Mouse (Mus musculus) liver (tissue): ENCODE data around the gene Tenm4.

ENCODE experiments used
- DNase-seq: peaks from one replicate; pipeline ENCODE4 v3.0.0-alpha.2; 2020; ENCODE audit warnings: mixed read lengths

The Tenm4 gene

GRCm38 (mm10) chr7:96484006-96484581 lies 313.0 kb downstream of the Tenm4 start:
- no peak for DNase-seq

DNA sequence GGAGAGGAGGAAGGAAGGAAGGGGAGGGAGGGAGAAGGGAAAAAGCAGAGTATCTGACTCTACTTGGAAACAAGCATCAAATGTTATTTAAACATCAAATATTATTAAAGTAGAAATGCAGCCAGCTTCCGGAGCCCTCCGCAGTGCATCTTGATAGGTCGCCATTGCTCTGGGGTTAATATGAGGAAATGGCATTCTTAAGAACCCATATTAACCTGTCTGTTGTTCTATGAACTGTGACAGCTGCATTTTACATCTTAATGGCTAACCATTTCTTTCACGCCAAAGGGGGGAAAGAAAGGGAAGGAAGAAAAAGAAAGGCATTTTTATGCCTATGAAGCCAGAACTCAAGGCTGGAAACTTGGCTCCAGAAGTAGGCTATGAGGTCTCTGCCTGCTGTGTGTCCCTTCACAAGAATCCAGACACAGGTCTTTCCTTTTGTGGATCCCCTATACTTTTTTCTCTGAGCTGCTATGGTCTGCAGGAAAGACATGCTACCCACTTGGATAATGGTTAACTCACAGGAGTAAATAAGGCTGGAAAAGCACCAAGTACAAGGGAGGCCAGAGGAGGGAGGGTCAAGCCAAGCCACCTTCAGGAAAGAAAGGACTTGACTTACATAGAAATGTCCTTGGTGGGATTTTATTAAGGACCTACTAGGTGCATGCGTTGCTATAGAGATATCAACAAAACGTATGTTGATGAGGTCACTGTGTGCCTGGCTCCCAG lies 318.5 kb downstream of the Tenm4 start:
- DNase-seq: no peak

DNA sequence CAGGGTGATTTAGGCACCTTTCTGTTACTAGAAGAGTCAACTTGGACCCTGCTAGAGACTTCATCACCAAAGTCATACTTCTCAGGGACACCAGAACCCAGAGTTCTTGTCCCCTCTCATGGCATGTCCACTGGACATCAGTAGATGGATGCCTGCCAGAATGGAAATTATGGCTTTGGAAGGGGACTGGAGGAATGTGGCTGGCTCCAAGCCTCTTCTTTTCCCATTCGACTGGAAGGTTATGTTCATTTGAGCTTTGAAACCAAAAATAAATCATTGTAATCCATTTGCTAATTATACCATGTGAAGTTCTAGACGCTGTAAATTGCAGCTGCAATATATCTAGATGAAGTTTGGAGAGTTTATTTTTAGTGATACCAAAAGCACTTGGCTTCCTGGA lies 320.9 kb downstream of the Tenm4 start:
- no peak for DNase-seq

DNA sequence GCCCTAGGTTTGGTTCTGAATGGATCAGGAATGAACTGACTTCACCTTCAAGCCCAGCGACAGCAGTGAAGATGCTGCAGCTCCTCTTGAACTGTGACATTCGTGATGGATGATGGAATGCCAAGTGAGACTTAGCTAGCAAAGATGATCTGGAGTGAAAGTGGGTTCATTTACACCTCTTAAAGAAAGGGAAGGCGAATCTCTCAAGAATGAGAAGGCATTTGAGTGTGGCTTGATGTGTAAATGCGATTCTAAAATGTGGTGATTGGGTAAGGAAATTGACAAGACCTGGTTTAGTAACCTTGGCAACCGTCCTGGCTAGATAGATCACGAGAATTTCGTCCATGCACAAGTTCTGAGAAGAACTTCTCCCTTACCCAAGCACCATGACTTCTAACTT lies 321.6 kb downstream of the Tenm4 start:
- no peak for DNase-seq

- no peak for DNase-seq
Observed at GRCm38 (mm10) chr7:96494057-96494456, 323.0 kb downstream of the Tenm4 start.

- DNase-seq: no peak
Observed at GRCm38 (mm10) chr7:96500108-96500507, 329.1 kb downstream of the Tenm4 start.

DNA sequence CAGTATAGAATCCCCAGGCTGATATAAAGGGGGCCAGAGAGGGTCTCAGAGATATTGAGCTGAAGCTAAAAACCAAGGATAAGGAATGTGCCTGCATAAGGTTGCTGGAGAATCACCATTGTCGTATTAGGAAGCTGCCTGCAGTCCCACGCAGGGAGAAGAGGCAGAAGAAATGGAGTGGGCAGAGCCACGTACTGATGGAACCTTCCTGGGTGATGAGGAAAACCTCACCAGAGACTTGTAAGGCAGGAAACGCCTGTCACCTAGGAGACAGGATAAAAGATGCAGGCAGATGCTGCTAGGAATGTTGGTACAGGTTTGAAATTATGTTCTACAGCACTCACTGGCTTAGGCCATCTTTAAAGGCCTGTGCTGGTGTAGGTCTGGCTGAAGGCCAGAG lies 329.8 kb downstream of the Tenm4 start:
- DNase-seq: no peak

- no peak for DNase-seq
Observed at GRCm38 (mm10) chr7:96502321-96502973, 331.4 kb downstream of the Tenm4 start.

GRCm38 (mm10) chr7:96505538-96505937 lies 334.5 kb downstream of the Tenm4 start:
- DNase-seq: no peak

- DNase-seq: no peak
Observed at GRCm38 (mm10) chr7:96507046-96507445, 336.0 kb downstream of the Tenm4 start.

- DNase-seq: no peak
Observed at GRCm38 (mm10) chr7:96510396-96510795, 339.4 kb downstream of the Tenm4 start.

DNA sequence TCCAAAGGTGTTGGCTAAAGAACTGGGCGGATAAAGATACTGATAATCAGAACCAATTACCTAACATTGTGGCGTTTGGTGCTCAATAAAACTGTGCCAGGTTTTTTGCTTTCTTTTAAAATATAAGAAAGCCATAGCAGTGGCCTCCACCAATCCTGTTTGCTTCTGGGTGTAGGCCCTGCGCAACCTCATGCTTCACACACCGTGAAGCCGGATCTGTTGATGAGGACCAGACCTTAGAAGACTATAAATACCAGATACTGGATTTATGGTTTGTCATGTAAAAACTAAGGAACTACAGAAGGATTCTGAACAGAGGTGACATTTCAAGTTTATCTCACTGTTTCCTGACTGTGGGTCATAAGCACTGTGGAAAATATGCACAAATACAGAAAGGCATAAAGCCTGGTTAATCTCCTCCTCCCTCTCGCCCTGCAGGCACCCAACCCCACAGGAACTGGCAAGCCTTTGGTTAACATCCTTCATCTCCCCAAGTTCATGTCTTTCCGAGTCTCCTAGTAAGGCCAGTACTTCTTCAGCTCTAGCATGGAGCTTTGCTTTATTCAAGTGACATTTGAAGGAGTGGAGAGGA lies 340.1 kb downstream of the Tenm4 start:
- DNase-seq: no peak

DNA sequence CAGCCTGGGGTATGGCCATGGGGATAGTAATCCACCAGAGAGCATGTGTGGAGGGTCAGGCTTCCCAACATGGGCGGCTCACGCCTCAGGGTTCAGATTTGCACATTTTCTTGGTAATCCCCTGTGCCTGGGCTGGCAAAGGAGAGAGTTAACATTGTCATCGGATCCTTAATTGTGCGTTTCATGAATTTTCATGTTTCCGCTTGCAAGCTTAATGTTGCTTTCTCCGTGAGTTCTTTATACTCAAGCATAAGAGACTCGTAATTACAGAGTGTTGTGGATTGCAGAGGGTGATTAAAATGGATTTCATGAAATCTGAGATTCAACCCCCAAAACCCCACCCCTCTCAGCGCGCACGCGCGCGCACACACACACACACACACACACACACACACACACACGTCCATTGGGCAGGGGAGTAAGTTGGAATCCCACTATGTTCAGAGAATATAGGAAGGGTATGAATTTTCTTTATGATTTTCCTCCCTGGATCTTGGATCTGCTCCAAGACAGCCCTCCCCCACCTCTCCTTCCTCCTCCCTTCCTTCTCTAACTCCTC lies 341.0 kb downstream of the Tenm4 start:
- no peak for DNase-seq

- DNase-seq: no peak
Observed at GRCm38 (mm10) chr7:96519216-96519615, 348.2 kb downstream of the Tenm4 start.

DNA sequence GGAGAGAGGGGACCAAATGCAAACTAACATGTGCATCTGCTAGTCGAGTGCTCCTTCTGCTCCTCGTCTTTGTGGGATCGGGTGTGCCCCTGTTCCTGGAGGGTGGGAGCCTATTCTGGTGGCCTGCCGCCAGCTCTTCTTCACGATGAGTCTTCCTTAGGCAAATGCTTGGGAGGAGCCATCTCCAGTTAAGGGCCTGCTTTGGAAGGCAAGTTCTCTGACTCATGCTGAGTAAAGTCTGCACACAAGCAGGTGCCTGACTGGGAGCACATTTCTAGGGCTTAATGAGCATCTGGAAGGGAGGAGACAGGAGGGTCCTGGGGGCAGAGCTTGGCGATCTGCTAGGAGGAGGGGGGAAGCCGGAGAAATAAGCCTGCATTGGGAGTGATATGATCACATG lies 350.9 kb downstream of the Tenm4 start:
- DNase-seq: no peak

GRCm38 (mm10) chr7:96523673-96524072 lies 352.6 kb downstream of the Tenm4 start:
- no peak for DNase-seq

DNA sequence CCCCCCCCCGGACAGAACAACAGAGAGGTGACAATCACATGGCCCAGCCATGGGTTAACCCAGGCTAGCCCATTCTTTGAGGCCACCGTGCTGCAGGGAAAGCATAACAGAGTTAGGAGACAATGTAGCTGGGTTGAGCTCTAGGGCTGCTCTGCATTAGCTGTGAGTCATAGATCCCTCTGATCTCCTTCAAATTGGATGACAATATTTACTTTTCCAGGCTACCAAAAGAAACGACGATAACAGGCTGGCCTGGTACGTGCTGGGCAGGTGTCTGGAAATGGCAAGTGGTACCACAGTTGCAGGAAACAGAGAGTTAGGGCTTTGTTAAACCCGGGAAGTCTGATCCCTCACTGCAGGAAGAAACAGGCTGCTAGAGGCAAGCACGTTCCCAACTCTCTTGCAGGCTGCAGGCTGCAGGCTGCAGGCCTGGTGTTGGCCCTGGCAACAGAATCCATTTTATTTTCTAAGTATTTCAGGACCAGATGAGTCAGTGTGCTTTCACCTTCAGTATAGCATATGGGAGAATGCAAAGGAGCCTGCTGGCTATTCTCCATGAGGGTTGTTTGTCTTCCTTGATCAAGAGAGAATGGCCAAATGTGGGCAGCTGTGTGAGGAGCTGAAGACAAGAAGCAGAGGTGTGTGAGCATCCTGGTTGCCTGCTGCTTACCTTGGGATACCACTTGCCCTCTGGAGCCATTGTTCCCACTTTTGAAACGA lies 353.6 kb downstream of the Tenm4 start:
- DNase-seq: no peak

- no peak for DNase-seq
Observed at GRCm38 (mm10) chr7:96525344-96525743, 354.3 kb downstream of the Tenm4 start.

GRCm38 (mm10) chr7:96530571-96531426 lies 359.8 kb downstream of the Tenm4 start:
- no peak for DNase-seq

GRCm38 (mm10) chr7:96531954-96532737 lies 361.1 kb downstream of the Tenm4 start:
- no peak for DNase-seq

DNA sequence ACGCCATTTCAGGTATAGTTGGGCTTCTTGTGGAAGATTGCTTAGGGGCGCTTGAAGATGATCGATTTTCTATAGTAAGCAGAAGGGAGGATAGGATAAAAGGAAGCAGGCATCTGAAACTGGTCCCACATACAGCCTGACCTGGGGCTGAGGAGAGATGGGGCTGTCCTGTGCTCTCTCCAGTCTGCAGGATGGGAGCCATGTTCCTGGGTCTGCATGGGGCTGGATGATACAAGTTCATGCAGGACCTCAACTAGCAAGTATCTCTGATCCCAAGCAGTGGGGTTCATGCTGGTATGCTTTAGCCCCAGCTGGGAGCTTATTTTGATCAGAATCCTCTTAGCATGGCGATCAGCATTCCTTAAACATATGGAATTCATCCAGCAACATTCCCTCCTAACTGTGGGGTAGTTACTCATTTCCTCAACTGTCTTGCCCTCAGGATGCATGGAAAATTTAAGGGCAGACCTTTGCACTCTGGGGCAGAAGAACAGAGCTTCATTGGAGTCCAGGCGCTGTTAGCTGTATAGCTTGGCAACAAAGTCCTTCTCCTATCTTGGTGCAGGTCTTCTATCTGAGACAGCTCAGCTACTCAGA lies 361.9 kb downstream of the Tenm4 start:
- DNase-seq: no peak
